Mouse (Mus musculus) bone marrow, adult 2 months (tissue): ENCODE data around the gene Mrpl54.

Experiments used
- CTCF ChIP-seq: fragments of 200-500 bp; IDR thresholded peaks from 2 replicates; pipeline ENCODE4 v1.5.1; 2011; ENCODE audit warnings: low read length, control low read depth; ENCODE audit not compliant: control insufficient read depth, insufficient read depth
- POLR2A ChIP-seq: fragments of 200-500 bp; IDR thresholded peaks from 2 replicates; pipeline ENCODE4 v1.6.1; 2011; ENCODE audit warnings: low read depth, mild to moderate bottlenecking, control low read depth, low read length, borderline replicate concordance; ENCODE audit not compliant: control insufficient read depth

DNA sequence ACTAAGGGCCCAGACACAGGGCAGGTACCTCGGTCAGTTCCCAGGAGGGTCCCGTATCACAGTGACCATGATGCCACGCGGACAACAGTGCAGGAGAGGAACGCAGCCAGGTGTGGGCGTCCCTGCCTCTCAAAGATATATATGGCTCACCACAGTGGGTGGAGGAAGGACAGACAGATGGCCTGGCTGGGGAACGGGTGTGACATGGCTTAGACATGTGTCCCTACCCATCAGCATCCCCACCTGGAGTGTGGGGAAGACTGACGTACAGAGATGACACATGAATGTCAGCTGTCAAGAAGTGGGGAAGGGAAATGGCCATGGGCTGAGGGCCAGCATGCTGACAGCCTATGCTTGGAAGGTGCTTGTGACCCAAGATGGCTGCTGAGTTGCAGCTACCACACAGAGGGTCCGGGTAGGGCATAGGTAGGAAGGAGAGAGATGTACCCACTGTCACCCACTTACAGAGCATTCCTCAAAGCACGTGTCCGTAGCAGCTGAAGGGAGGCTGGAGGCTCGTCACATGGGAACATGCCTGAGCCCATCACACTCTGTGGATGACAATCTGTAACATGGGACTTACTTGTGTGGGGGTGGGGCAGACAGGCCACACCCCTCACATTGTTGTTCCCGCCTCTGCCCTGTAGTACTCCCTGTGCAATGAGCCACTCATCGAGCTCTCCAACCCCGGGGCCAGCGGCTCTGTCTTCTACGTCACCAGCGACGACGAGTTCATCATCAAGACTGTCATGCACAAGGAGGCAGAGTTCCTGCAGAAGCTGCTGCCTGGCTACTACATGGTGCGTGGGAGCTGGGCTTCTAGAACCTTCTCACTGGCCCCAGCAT, 40.3 kb upstream of the Mrpl54 start:
- TF ChIP-seq CTCF (no peak; the same call in 1 of the 2 replicates), POLR2A (no peak)
